Mouse (Mus musculus) retina, postnatal 1 day (tissue): ENCODE data around the gene Inava.

Source experiments
- DNase-seq: peaks from one replicate; pipeline ENCODE4 v3.0.0-alpha.2; 2012

The Inava gene

DNA sequence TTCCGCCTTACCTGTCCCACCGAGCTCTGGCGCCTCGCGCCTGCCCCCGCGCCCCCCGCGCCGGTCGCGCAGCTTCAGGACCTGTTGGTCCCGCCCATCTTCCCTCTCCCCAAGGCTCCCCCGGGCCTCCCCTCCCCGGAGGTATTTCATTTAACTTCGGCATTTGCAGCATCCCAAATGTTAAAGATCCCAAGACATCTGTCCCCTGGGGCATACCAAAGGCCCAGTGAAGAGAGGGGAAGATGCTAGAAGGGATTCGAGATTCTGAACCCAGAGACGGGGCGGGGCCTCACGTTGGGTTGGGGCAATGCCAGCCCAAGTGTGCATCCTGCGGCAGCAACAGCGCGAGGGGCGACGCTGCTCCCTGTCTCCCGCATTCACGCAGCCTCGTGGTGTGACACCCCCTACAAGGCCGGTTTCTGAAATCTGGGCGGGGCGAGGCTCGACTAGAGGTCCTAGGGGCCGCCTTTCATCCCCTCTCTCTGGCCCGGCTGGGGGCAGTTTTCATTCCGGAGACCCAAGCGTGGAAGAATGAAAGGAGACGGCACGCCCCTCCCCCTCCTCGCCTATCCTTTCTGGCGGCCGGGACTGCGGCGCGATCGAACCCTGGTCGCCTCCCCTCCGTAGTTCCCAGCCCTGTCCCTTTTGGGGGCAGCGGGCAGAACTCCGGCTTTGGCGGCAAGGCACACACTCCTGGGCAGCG lies at the start of gene Inava:
Gene Inava, minus strand, starts transcription at position 373 of the 703 bp plus-strand sequence.
- peak; percentile 90 for DNase-seq

DNA sequence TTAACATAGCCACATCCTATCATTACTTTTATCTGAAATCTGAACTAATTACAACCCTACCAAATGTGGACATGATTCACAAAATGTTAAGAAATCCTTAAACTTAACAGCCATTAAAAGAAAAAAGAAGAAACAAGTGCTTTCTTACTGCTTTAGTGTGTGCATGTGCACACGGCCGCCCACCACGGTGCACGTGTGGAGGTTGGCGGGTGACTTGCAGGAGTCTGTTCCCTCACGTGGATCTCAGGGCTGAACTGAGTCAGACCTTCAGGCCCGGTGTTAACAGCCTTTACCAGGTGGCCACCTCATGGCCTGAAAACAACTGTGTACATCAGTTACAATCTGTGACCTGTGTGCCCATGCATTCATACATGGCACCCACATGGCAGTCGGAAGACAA lies 43.3 kb upstream of the Inava start:
- no peak for DNase-seq

DNA sequence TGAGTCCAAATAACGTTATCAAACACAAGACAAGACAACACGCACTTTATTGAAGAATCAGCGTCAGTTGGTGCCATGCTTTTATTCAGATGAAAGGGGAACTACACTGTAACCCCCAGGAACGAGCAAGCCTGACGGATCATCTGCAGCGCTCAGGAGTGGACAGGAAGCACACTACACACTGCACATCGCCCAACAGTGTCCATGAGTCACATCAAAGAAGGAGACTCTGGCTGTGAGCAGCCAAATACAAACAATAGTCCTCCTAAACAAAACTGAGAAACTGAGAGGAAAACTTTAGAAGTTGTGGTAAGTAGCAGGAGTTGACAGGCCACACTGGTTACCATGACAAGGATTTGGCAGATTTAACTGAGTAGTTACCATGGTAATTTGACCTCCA lies 34.2 kb upstream of the Inava start:
- DNase-seq, result no peak

DNA sequence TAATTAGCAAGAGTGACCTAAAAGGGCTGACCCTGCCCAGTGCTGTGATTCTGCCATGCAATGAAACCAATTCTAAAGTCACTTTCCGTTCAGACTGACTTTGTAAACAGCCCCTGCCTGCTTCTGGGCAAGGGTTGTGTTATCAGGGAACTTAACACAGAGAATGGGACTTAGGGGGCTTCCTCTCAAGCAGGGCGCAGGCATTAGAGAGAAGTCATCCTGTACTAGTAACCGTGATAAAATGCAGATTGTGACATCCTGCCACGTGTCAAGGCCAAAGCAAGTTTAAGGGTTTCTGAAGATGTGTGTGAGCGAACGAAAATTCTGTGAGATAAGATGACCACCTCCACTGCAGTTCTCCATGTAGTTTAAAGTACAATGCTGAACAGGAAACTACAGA lies 32.1 kb upstream of the Inava start:
- no peak for DNase-seq

DNA sequence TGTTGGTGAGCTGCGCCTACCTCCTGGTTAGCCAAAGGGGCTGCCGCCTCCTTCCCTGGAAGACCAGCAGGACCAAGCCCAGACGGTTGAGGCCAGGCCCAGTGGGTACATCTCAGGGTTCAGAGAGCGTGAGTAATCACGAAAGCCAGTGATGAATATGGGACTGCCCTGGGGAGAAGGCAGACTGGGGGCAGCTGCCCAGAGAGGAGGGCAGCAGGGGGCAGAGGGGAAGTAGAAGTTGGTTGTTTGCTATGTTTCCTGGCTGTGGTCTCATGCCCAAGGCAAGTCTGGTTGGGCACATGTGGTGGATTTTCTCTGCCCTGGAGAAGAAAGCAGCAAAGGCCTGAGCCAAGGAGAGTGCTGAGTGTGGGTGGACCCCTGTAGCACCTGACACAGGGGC lies 29.3 kb upstream of the Inava start:
- no peak for DNase-seq

DNA sequence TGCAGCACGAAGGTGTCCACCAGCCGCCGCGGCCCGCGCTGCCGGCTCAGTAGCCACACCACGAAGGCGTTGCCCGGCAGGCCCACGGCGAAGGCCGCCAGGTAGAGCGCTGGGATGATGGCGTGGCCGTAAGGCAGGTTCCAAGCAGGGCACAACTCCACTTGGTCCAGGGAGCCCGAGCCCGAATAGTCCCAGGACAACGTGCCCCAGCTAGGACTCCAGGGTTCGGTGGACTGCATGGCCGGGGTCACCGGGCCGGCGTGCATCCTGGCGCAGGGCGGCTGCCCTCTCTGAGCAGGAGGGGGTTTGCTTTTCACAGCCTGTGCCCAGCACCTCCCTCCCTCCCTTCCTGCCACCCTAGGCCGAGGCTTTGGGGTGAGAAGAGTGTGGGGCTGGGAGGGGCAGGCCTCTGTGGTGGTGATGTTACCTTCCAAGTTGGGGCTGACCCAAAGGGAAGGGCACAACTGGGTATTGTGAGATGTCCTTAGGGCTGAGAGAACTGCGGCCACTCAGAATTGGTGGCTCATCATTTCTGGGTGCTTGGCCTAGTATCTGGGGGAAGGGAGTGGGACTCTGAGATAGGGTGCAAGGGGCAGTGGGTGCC lies 26.7 kb upstream of the Inava start, which contains the start of gene Gpr25:
Gene Gpr25, minus strand, starts transcription at position 239 of the 604 bp plus-strand sequence.
- no peak for DNase-seq

DNA sequence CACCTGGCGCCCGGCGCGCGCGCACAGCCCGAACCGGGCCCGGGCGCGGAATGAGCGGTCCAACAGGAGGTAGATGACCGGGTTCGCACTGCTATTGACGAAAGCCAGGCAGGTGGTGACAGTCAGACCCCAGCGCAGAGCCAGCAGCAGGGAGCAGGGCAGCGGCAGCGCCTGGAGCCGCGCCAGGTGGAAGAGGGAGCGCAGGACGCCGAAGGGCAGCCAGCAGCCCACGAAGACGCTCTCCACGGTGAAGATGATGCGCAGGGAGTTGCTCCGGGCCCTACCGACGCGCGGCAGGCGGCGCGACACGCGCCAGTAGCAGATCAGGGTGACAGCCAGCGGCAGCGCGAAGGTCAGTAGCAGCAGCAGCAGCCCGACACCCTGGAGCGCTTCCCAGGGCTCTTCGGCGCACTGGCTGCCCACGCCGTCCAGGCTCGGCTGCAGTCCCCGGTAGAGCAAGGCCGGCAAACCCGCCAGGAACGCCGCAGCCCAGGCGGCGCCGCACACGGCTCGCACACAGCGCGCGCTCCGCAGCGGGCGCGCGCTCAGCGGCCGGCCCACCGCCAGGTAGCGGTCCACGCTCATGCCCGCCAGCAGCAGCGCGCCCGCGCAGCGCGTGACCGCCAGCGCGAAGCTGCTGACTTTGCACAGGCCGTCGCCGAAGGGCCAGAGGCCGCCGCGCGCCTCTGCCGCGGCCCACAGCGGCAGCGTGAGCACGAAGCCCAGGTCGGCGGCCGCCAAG lies 26.0 kb upstream of the Inava start:
- DNase-seq, result peak; percentile 79

DNA sequence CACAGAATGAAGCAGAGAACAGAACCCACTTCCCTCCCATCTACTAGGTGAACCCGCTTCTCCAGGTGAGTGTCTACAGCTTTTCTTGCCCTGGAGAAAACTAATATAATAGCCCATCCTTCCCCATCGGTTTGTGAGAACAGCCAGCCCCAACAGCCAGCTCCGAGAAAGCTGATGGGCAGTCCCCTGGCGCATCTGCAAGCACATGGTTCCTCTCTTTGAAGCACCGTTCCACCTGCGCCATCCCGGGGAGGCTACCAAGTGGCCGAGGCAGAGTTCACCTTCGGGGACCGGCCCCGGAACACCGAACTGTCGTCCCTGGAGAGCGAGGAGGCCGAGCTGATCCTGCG lies 25.5 kb upstream of the Inava start:
- no peak for DNase-seq

DNA sequence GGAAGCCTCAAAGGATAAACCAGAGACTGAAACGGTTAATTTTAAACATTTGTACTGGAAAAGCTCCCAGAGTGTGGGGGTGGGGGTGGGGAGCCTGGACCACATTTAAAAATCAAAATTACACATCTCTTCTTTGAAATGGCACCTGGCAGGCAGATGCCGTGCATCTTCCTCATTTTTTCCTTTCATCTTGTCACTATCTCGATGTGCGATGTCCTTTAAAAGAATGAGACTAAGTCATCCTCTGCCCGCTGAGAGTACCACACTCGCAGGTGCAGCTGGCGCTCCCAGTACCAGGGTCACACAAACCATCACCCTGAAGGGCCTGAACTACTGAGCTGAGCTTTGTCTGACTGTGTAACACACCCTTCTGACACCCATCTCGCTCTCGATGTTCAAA lies 24.4 kb upstream of the Inava start:
- no peak for DNase-seq

DNA sequence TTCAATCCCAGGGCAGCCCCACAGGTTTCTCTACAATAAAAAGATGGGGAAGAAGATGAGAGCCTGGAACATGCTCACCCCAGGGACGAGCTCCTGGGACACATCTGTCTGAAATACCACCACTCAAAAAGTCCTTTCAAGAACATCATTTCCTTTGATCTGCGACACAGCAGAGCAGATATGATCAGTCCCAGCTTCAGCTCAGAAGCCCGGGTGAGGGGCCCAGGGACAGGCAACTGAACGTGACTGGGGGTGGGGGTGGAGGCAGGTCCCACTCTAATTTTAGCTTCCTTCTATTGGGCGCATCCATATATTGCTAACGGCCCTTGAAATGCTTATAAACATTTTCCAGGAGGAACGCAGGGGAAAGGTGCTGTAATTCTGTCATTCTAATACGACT lies 21.6 kb upstream of the Inava start:
- DNase-seq, result no peak

DNA sequence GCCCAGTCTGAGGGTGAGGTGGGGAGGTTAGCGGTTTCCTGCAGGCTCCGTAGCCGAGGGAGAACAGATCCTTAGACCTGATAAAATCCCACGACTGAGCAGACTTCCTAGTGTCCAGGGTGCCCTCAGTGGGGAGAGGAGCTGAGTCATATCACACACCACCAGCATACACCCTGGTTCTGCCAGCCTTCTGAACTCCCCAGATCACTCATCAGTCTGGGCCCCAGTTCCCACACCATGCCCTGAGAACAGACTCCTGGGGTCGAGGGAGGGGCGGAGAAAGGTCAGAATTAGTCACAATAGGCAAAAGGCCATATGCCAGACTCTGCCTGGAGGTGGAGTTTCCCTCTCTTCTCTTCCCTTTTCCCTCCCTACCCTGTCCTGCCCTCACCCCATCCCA lies 21.1 kb upstream of the Inava start:
- DNase-seq, result no peak

DNA sequence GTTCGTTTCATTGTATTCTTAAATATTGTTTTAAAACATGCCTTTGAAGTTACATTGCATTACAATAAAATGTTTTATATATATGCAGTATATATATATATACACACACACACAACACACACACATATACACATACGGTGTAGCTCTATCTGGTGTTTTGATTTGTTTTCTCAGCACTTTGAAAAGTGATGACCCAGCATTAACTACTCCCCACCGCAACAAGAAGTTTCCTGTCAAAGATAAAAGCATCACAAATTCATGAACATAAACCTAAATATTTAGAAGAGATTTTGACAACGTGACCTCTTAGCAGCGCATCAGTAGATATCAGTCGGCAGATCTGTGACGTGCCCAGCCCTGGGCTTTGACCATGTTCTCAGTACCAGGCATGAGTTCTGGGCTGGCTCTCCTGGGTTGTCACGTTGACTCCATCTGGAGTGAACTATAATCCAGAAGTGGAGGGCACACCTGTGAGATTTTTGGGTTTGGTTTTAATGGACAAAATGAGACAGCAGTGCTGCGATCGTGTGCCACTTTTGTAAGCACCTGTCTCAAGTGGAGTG lies 20.5 kb upstream of the Inava start:
- no peak for DNase-seq

DNA sequence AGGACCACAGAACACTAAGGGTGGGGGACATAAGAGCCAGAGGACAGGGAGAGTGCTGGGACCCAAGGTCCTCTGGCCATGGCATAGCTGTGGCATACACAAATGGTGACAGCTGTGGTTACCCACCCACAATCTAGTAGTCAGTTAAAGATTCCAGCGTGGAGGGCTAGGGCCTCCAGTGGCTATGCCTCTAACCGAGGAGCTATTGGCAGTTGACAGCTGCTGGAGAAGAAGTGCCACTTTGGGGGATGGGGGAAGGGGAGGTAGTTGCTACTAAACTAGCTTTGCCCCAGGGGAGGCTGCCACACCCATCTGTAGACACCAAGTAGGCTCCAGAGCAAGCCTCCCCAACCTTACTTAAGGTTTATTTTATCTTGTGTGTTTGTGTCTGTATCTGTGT lies 19.4 kb upstream of the Inava start:
- no peak for DNase-seq

DNA sequence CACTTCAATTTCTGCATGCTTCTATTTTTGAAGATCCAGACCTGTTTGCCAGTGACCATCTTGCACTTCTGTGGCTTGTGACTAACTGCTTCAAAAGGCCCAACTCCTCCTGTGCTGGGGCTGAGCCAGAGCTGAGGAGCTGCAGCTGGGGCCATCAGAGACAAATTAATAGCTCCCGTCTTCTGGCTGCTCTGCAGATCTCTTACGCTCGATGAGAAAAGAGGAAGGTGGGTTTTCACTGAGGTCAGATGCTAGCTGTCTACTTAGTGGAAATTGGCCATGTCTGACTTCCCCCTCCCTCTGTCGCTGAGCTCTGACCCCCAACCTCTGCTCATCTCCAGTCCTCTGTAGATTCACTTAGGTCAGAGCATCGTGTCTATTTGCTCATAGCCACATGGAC lies 15.6 kb upstream of the Inava start:
- DNase-seq, result no peak

DNA sequence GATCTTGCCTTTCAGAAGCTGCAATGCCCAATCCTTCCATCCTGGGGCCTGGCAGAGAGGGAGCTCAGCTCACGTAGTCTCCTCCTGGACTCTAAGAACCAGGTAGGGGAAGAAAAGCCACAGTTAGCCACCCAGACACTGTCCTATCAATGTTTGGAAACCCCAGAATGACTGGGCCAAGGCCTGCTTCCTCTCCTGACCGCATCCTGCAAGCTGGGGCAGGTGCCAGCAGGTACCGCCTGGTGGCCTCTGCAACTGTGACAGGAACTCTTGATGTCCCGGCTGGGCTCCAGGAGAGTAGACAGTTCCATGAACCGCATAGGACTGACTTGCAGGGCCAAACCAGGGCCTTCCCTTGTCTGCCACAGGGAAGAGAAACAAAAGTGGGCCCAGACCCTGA lies 13.3 kb upstream of the Inava start:
- DNase-seq, result no peak

DNA sequence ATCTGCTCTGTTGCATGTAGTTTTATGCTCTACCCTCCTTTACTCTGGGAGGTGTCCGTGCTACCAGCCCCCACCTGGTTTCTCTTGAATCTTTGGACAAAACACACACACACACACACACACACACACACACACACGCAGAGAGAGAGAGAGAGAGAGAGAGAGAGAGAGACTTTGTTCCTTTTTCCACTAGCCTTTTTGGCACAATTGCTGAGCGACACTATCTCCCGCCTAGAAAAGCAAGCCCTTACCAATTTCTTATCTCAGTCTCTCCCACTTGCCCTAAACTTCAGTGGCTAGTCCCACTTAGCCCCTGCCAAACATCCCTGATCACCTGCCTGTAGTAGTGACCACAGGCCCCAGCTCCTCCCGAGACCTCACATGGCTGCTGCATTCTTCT lies 10.4 kb upstream of the Inava start:
- DNase-seq, result no peak

DNA sequence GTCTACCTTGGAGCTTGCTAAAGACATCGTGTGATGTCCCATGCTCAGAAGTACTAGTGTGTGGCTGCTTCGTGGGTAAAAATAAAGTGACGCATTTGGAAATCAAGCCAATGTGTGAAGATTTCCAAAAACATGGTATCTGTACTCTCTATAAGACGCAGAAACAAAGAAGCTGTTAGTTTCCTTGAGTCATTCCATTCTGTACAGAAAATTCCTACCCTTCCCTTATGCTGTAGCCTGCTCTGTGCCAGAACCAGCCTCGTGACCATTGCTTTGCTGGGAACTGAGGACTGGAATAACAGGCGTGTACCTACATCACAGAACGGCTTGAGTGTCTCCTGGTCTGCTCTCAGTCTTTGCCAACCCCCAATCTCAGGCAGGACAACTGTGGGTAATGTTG lies 7.7 kb upstream of the Inava start:
- no peak for DNase-seq

DNA sequence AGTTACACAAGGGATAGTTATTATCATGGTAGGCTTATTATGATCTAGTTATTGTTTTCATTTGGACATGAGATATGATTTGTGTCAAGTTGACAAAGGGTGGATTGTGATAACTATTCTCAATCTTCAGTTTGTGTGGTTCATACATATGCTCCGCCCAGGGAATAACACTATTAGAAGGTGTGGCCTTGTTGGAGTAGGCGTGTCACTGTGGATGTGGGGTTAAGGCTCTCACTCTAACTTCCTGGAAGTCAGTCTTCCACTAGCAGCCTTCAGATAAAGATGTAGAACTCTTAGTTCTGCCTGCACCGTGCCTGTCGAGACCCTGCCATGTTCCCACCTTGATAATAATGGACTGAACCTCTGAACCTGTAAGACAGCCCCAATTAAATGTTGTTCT lies 4.4 kb upstream of the Inava start:
- DNase-seq, result no peak

DNA sequence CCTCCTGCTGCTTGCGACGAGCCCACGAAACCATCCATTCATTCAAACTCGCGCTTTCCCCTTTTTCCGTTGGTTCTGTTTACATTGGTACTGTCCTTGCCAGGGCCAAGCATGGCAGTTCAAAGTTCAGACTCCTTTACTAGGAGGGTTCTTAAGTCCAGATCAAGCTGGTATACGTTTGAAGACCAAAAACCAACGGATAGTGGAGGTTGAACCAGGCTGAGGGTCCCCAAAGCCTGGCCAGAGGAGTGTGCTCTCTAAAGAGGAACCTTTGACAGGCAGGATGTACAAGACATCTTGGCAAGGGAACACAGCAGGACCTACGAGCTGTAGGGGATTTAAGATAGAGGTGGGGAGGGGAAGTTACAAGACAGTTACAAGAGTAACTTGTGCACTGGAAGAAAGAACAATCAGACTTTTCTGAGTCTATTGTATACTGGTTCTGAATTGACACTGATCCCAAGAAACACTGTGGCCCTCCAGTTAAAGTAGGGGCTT lies 580 bp upstream of the Inava start:
- DNase-seq, result no peak

DNA sequence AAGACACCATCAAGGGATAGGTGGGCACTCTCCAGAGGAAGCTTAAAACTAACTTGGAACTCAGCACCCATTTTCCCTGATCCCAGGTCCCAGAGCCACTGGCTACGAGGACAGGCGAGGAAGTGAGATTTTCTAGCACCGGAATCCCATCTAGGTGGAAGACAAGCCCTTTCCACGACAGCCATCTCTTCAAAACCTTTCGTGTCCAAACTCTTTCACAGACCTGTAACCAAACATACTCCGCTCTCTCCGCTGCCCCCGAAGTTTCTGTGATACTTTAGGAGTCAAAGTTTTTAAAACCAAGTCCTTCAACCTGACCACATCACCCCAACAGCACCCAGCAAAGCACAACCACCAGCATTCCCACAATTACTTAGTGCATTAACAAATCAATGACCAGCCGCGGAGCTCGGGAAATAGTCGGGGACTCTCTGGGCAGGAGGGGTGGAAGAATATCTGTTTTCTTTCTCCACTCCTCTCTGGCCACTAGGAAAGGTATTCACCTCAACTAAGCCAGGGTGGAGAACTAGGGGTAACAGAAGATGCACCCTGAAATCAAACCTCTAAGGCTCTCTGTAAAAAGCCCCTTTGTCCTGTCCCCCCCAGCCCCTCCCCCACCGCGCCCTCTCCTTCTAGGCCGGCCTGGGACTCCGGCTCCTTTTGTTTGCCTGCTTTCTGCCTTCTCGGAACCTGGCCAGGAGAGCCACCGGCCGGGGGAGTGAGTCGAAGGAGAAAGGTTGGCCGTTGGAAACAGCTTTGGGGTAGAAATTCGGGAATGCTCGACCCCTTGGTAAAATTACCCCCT lies 876 bp downstream of the Inava start:
- DNase-seq, result peak; percentile 36

DNA sequence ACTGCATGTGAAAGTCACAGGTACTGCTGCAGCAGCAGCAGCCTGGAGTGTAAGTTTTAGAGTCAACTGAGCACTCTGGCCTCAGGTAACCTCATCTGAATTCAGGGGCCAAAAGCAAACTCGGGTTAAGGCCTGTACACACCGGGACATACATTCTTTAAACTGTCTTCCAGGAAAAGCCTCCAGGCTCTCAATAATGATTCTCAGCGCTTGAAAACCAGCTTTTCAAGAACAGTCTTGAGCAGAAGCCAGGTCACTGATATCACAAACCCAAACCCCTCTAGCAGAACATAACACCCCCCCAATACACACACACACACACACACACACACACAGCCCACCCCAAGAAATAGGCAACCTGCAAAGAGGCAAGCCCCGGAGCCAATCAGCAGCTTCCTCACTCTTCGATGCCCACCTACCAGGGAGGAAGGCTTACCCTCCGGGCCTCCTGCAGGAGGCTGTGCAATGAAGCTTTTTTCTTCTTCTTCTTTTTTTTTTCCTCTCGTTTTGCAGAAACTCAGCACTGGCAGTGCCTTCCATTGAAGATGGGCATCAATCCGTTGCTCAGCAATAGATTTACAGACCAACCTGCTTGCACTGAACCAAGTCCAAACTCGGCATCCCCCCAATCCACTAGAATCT lies 1.7 kb downstream of the Inava start:
- DNase-seq, result peak; percentile 34

DNA sequence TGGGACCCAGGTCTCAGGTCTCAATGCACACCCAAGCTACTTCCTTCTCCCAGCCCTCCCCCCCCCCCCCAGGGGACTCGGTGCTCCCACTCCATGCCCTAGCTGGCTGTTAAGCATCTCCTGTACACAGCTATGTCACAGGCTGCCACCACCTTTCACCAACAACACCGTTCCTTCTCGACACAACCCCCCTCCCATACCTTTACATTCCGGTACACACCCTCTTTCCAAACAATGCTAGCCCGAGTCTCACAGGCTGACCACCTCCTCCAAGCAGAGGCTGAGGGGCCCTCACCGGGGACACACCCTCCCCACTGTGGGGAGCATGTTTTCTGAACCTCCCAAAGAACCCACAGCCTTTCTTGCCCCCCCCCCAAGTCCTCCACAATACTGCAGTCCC lies 2.5 kb downstream of the Inava start:
- no peak for DNase-seq
